Mouse (Mus musculus): ENCODE measurements around the gene Glipr2.

Gene Glipr2

GRCm38 (mm10) chr4:44004126-44004525 is 46.9 kb downstream of the Glipr2 start, which contains the start of gene Clta:
TSS of gene Clta (plus strand) at chr4:44004452.
- in situ Hi-C loops (cut with MseI, MboI): no loop called here

- in situ Hi-C loops (cut with MseI, MboI): no loop called here
Measured at GRCm38 (mm10) chr4:44004623-44005409, 47.6 kb downstream of the Glipr2 start.

GRCm38 (mm10) chr4:44010176-44010575 is 53.0 kb downstream of the Glipr2 start:
- in situ Hi-C loops (cut with MseI, MboI): no loop called here

GRCm38 (mm10) chr4:44010893-44011292 is 53.7 kb downstream of the Glipr2 start:
- in situ Hi-C loops (cut with MseI, MboI): no loop called here

GRCm38 (mm10) chr4:44011799-44012198 is 54.6 kb downstream of the Glipr2 start:
- in situ Hi-C loops (cut with MseI, MboI): no loop called here

GRCm38 (mm10) chr4:44012376-44013367 is 55.5 kb downstream of the Glipr2 start:
- in situ Hi-C loops (cut with MseI, MboI): no loop called here

GRCm38 (mm10) chr4:44013391-44014070 is 56.3 kb downstream of the Glipr2 start:
- in situ Hi-C loops (cut with MseI, MboI): no loop called here

- in situ Hi-C loops (cut with MseI, MboI): no loop called here
Measured at GRCm38 (mm10) chr4:44016071-44016470, 58.9 kb downstream of the Glipr2 start.

- in situ Hi-C loops (cut with MseI, MboI): no loop called here
Measured at GRCm38 (mm10) chr4:44016791-44017190, 59.6 kb downstream of the Glipr2 start.

GRCm38 (mm10) chr4:44022323-44022722 is 65.1 kb downstream of the Glipr2 start:
- in situ Hi-C loops (cut with MseI, MboI): no loop called here

- in situ Hi-C loops (cut with MseI, MboI): no loop called here
Measured at GRCm38 (mm10) chr4:44022766-44023165, 65.6 kb downstream of the Glipr2 start.

GRCm38 (mm10) chr4:44023681-44024080 is 66.5 kb downstream of the Glipr2 start:
- in situ Hi-C loops (cut with MseI, MboI): no loop called here

GRCm38 (mm10) chr4:44024241-44024640 is 67.0 kb downstream of the Glipr2 start:
- in situ Hi-C loops (cut with MseI, MboI): no loop called here

GRCm38 (mm10) chr4:44025570-44025969 is 68.4 kb downstream of the Glipr2 start:
- in situ Hi-C loops (cut with MseI, MboI): no loop called here

Data from mouse trophoblast stem cell (cell line).